Mouse (Mus musculus) midbrain, embryonic 16.5 days (tissue): ENCODE results near the gene Chrna4. TPM values are rescaled to one million over a fixed set of nuclear protein-coding genes. Genes with fewer than 3 reads are reported as not detected.

Source experiments
- ATAC-seq: fragments of 200-750 bp; cut with Nextera tagmentation; 2 replicates; pipeline ENCODE4 v1.8.0; 2017; ENCODE audit warnings: moderate TSS enrichment
- H3K27ac ChIP-seq: fragments of 300-500 bp; sonication (generic); 2 replicates; pipeline ENCODE4 v1.5.1; 2014; ENCODE audit warnings: mild to moderate bottlenecking, low read length, mixed read lengths
- H3K27me3 ChIP-seq: fragments of 300-500 bp; sonication (generic); 2 replicates; pipeline ENCODE4 v1.6.1; 2014; ENCODE audit warnings: low read depth, low read length, mixed read lengths; ENCODE audit not compliant: control insufficient read depth, insufficient read depth
- H3K36me3 ChIP-seq: fragments of 300-500 bp; sonication (generic); 2 replicates; pipeline ENCODE4 v1.6.1; 2014; ENCODE audit warnings: mild to moderate bottlenecking, low read length, moderate library complexity, mixed read lengths; ENCODE audit not compliant: control insufficient read depth, insufficient read depth
- H3K4me1 ChIP-seq: fragments of 300-500 bp; sonication (generic); 2 replicates; pipeline ENCODE4 v1.6.1; 2014; ENCODE audit warnings: mild to moderate bottlenecking, low read length, mixed read lengths; ENCODE audit not compliant: control insufficient read depth, insufficient read depth
- H3K4me2 ChIP-seq: fragments of 300-500 bp; sonication (generic); 2 replicates; pipeline ENCODE4 v1.6.1; 2014; ENCODE audit warnings: mild to moderate bottlenecking, low read length, mixed read lengths
- H3K4me3 ChIP-seq: fragments of 300-500 bp; sonication (generic); 2 replicates; pipeline ENCODE4 v1.5.1; 2014; ENCODE audit warnings: low read depth, mild to moderate bottlenecking, low read length, moderate library complexity, mixed read lengths
- H3K9ac ChIP-seq: fragments of 300-500 bp; sonication (generic); 2 replicates; pipeline ENCODE4 v1.6.1; 2014; ENCODE audit warnings: low read depth, low read length, mixed read lengths
- H3K9me3 ChIP-seq: fragments of 300-500 bp; sonication (generic); replicated peaks from 2 replicates; pipeline ENCODE4 v1.6.1; 2014; ENCODE audit warnings: mild to moderate bottlenecking, low read length, mixed read lengths; ENCODE audit not compliant: control insufficient read depth, poor library complexity, severe bottlenecking
- WGBS: fragments of 180-500 bp; shearing (Covaris S2); extraction: QIAGEN DNeasy Blood & Tissue Kit; methylation state at CpG from one replicate; pipeline ENCODE4 v1.1.7; 2014; 5-methylcytosine and 5-hydroxymethylcytosine counted together
- polyA plus RNA-seq: library from polyadenylated mRNA; unstranded; fragments of >200 nt; fragmentation: Nextera tagmentation; extraction: Ambion mirVana; gene quantifications from 2 replicates; pipeline ENCODE4 v1.2.1, GENCODE M21; 2015

The Chrna4 gene
- polyA plus RNA-seq, 1 experiment from 2014 or later, result 48.3 TPM

- no peak for ATAC-seq
- H3K27ac ChIP-seq, result no peak overlapping the region
- no peak overlapping the region for H3K4me2 ChIP-seq
- 60% methylated on average over 7 of the region's 7 CpGs for WGBS
- no peak overlapping the region for H3K9ac ChIP-seq
- H3K4me1 ChIP-seq, result peaks cover 5% of the 10 kb centered on the region; the same call in 1 of the 2 replicates
- H3K4me3 ChIP-seq, result no peak overlapping the region
- no peaks in the 10 kb centered on the region for H3K9me3 ChIP-seq
- no peaks in the 10 kb centered on the region for H3K36me3 ChIP-seq
- no peaks in the 10 kb centered on the region for H3K27me3 ChIP-seq
Observed at GRCm38 (mm10) chr2:181048252-181048945, 5.1 kb upstream of the Chrna4 start.

- no peak for ATAC-seq
- 1% methylated on average over 3 of the region's 3 CpGs for WGBS
Observed at GRCm38 (mm10) chr2:181044001-181044400, 655 bp upstream of the Chrna4 start.

GRCm38 (mm10) chr2:181042376-181042775, 970 bp downstream of the Chrna4 start:
- Histone ChIP-seq H3K4me3 (no peak overlapping the region), H3K27me3 (no peaks in the 10 kb centered on the region), H3K4me2 (no peak overlapping the region), H3K9me3 (no peaks in the 10 kb centered on the region), H3K36me3 (no peaks in the 10 kb centered on the region), H3K4me1 (peaks cover 36% of the 10 kb centered on the region), H3K27ac (peak overlapping the region; percentile 23), H3K9ac (peak overlapping the region; percentile 42; the same call in 1 of the 2 replicates)
- no peak for ATAC-seq

More at GRCm38 (mm10) chr2:181044001-181044400, 655 bp upstream of the Chrna4 start:
- Histone ChIP-seq H3K4me2 (no peak overlapping the region), H3K27me3 (no peaks in the 10 kb centered on the region), H3K36me3 (no peaks in the 10 kb centered on the region), H3K27ac (no peak overlapping the region), H3K9ac (no peak overlapping the region), H3K9me3 (no peaks in the 10 kb centered on the region), H3K4me1 (peaks cover 27% of the 10 kb centered on the region), H3K4me3 (no peak overlapping the region)

- Histone ChIP-seq H3K9ac (no peak overlapping the region), H3K27ac (no peak overlapping the region), H3K9me3 (no peaks in the 10 kb centered on the region), H3K4me2 (no peak overlapping the region), H3K4me3 (no peak overlapping the region), H3K27me3 (no peaks in the 10 kb centered on the region), H3K4me1 (peaks cover 39% of the 10 kb centered on the region), H3K36me3 (no peaks in the 10 kb centered on the region)
- WGBS, result 4% methylated on average over 7 of the region's 7 CpGs
- no peak for ATAC-seq
Observed at GRCm38 (mm10) chr2:181041941-181042340, 1.4 kb downstream of the Chrna4 start.

GRCm38 (mm10) chr2:181039356-181039680, 4.0 kb downstream of the Chrna4 start:
- H3K27me3 ChIP-seq, result no peaks in the 10 kb centered on the region
- peak overlapping the region; percentile 81 for H3K4me3 ChIP-seq
- H3K9me3 ChIP-seq, result no peaks in the 10 kb centered on the region
- under 1% methylated on average over 16 of the region's 16 CpGs for WGBS
- peak overlapping the region; percentile 85 for H3K4me2 ChIP-seq
- peak overlapping the region; percentile 64 for H3K27ac ChIP-seq
- peak; percentile 19; the same call in 1 of the 2 replicates for ATAC-seq
- H3K4me1 ChIP-seq, result peaks cover 39% of the 10 kb centered on the region
- H3K36me3 ChIP-seq, result no peaks in the 10 kb centered on the region
- H3K9ac ChIP-seq, result peak overlapping the region; percentile 81

GRCm38 (mm10) chr2:181038644-181039355, 4.5 kb downstream of the Chrna4 start:
- ATAC-seq, result peak; percentile 12; the same call in 1 of the 2 replicates
- WGBS, result under 1% methylated on average over 59 of the region's 63 CpGs
- Histone ChIP-seq H3K9me3 (no peaks in the 10 kb centered on the region), H3K27me3 (no peaks in the 10 kb centered on the region), H3K4me1 (peaks cover 37% of the 10 kb centered on the region), H3K9ac (peak overlapping the region; percentile 81), H3K27ac (peak overlapping the region; percentile 64), H3K36me3 (no peaks in the 10 kb centered on the region), H3K4me2 (peak overlapping the region; percentile 85), H3K4me3 (peak overlapping the region; percentile 81)

GRCm38 (mm10) chr2:181036561-181036960, 6.8 kb downstream of the Chrna4 start:
- Histone ChIP-seq H3K36me3 (no peaks in the 10 kb centered on the region), H3K27me3 (no peaks in the 10 kb centered on the region), H3K9me3 (no peaks in the 10 kb centered on the region), H3K4me3 (no peak overlapping the region), H3K4me1 (peaks cover 18% of the 10 kb centered on the region), H3K9ac (no peak overlapping the region), H3K4me2 (no peak overlapping the region), H3K27ac (no peak overlapping the region)
- ATAC-seq, result no peak
- WGBS, result 78% methylated on average over 6 of the region's 6 CpGs

GRCm38 (mm10) chr2:181035186-181035585, 8.2 kb downstream of the Chrna4 start:
- 84% methylated on average over 7 of the region's 7 CpGs for WGBS
- H3K9me3 ChIP-seq, result no peaks in the 10 kb centered on the region
- H3K9ac ChIP-seq, result no peak overlapping the region
- H3K36me3 ChIP-seq, result no peaks in the 10 kb centered on the region
- no peaks in the 10 kb centered on the region for H3K27me3 ChIP-seq
- H3K4me2 ChIP-seq, result no peak overlapping the region
- peaks cover 18% of the 10 kb centered on the region for H3K4me1 ChIP-seq
- H3K27ac ChIP-seq, result no peak overlapping the region
- H3K4me3 ChIP-seq, result no peak overlapping the region
- no peak for ATAC-seq

- Histone ChIP-seq H3K36me3 (peaks cover 4% of the 10 kb centered on the region; the same call in 1 of the 2 replicates), H3K9ac (no peak overlapping the region), H3K4me1 (peaks cover 12% of the 10 kb centered on the region), H3K4me3 (no peak overlapping the region), H3K9me3 (no peaks in the 10 kb centered on the region), H3K27me3 (no peaks in the 10 kb centered on the region), H3K27ac (no peak overlapping the region), H3K4me2 (no peak overlapping the region)
- ATAC-seq, result no peak
- whole genome bisulfite sequencing, result 76% methylated on average over 6 of the region's 6 CpGs
Observed at GRCm38 (mm10) chr2:181033310-181033709, 10.0 kb downstream of the Chrna4 start.
